Mouse (Mus musculus): ENCODE measurements around the gene Acox3. TPM values are rescaled to one million over a fixed set of nuclear protein-coding genes. Genes with fewer than 3 reads are reported as not detected.

Gene Acox3
- 10 to 100 TPM; 21.5 to 26.4 TPM for polyA plus RNA-seq (2017; shearing (Covaris generic))

DNA sequence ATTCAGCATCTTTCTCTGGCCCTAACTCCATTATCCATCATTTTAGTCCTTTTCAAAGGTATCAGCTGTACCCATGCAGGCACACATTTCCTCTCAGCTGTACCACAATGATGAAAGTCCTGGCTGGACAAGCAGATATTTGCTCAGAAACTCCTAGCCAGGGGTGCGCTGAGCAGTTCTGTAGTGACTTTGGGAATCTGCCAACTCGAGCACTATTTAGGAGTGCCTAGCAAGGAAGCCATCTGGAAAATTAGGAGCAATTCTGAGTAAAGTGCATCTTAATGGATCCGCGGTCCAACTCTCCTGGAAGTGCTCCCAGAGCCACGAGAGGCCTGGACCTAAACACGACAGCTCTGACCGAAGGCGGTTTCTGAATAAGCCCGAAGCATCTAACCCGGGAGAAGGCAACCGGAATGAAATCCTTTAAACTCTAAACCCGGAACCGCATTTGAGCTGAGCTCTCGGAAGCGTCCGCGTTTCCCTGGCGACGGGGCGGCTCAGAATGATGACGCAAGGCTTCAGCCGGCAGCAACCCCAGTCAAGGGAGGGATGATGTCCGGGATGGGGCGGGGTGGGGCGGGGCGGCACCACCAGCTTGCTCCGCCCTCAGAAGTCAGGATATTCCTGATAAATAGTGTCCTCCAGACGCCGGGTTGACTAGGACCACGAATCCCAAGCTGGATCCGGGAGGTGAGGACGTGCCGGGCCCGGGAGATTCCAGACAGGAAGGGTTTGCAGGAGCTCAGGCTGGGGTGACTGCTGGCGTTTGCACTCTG, at the start of gene Acox3:
Gene Acox3 (plus strand): TSS at position 596 of the 776 bp plus-strand sequence.
- ATAC-seq, result peak; percentile 92

- no peak for ATAC-seq
These were observed 46.6 kb upstream of the Acox3 start for GRCm38 (mm10) chr5:35536271-35536670.

GRCm38 (mm10) chr5:35537474-35537873, 45.4 kb upstream of the Acox3 start:
- ATAC-seq, result no peak

GRCm38 (mm10) chr5:35538022-35538421, 44.8 kb upstream of the Acox3 start:
- no peak for ATAC-seq

DNA sequence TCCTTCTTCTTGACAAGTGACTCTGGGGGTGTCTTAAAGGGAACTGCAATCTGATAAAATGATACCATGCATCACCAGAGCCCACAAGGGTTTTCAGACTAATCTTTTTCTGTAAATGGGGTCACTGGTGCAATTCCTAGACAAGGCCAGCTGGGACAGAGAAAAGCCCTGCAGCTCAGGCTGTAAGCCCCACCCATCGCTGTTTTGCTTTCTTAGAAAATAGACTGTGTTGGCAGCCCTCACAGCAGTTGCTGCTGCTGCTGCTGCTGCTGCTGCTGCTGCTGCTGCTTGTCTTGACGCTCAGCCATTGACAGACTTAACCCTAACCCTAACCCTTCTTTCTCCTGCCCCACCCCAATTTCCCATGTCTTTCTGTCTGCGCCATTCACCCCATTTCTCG, 43.3 kb upstream of the Acox3 start:
- ATAC-seq, result no peak

- ATAC-seq, result no peak
These were observed 42.3 kb upstream of the Acox3 start for GRCm38 (mm10) chr5:35540555-35540954.

DNA sequence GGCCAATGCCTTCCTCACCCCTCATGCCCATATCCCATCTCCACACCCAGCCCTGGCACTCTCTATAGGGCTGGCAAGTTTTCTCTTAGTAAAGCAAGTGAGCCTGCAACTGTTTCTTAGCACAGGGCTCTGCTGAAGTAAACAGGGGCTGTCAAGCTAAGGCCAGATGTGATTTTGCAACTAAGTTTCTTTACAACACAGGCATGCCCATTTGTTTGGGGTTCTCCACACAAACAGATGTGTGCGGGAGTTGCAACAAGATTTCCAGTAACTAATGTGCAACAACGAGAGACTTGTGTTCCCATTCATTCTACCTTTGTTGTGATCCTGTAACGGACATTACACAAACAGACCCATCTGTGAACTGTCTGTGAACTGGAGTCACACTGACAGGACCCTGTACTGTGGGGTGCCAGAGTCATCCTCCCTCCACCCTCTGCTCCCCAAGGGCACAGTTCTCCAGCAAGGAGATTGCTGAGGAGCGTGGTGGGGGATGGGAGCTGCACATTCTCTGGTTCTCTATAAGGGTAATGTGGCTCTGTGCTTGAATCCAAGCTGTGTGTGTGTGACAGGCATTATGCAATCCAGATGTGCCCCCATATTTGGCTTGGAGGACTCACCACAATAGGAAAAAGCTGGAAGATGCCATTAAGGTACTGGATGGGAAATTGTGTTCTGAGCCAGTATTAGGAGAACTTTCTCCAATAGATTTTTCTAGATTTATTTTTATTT, 41.6 kb upstream of the Acox3 start:
- ATAC-seq, result no peak

DNA sequence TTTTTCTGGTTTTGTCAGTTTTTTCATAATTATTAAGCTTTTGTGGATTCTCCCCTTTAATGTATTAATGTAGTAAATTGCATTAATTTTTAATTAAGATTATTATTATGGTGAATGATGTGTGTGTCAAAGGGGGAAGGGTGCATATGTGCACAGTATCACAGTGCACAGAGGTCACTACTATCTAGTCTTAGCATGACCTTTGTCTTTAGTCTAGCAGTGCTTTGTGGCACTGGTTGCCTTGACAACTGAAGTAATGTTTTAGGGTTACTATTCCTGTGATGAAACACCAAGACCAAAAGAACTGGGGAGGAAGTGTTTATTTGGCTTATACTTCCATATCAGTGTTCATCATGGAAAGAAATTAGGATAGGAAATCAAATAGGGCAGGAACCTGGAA, 36.7 kb upstream of the Acox3 start:
- no peak for ATAC-seq

- no peak for ATAC-seq
These were observed 30.7 kb upstream of the Acox3 start for GRCm38 (mm10) chr5:35551855-35552837.

GRCm38 (mm10) chr5:35552838-35553539, 29.9 kb upstream of the Acox3 start:
- no peak for ATAC-seq

GRCm38 (mm10) chr5:35556393-35556792, 26.4 kb upstream of the Acox3 start:
- no peak for ATAC-seq

GRCm38 (mm10) chr5:35557946-35558621, 24.8 kb upstream of the Acox3 start:
- no peak for ATAC-seq

DNA sequence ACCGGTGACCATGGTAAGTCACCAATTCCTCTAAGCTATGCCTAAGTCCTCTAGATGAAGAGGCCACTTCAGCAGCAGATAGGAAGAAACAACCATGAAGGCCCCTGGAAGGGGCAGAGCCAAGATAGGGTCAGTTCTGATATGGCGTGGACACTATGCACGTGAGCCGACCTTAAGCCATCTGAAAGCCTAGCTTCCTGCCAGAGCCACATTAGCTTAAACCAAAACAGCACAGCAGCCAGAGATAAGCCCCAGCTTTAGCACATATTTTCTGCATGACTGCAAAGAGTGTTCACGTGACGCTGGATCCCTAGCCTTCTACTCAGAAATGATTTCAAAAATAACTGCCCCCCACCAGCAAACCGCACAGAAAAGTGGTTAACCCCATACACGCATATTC, 23.4 kb upstream of the Acox3 start:
- ATAC-seq, result no peak

DNA sequence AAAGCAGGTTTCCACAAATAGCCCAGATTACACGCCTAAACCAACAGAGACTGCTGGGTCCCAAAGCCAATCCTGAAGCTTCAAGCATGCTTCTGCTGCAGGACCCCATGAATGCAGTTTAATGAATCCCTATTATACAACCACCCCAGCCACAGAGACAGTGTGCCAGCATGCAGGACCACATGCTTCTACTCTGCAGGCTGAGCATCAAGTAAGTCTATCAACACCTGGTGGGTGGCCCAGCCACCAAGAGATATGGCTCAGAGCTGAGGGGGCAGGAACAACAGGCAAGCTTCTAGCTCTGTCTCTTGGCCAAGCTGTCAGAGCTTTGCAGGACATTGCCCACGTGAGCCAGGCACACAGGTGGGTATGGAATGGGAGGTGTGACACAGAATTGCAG, 20.2 kb upstream of the Acox3 start:
- ATAC-seq, result no peak

- ATAC-seq, result peak; percentile 52
These were observed 19.4 kb upstream of the Acox3 start for GRCm38 (mm10) chr5:35563449-35563848.

DNA sequence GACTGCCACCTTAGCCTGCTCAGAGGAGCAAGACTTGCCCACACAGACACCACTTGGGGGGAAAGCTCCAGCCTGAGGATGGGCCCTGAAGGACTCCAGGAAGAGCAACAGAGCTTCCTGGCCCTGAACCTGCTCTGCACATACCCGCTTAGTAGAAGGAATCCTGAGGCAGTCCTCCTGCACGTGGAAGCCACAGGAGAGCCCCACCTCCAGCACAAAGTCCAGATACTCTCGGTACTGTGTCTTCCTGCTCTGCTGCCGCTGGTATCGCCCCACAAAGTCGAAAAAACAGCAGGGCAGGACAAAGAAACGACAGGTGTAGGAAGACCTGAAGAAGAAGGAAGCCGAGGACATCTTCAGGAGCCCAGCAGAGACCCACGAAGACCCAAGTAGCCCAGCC, 17.6 kb upstream of the Acox3 start:
- ATAC-seq, result no peak

GRCm38 (mm10) chr5:35566632-35567031, 16.2 kb upstream of the Acox3 start:
- ATAC-seq, result no peak

- ATAC-seq, result no peak
These were observed 11.3 kb upstream of the Acox3 start for GRCm38 (mm10) chr5:35571546-35571945.

DNA sequence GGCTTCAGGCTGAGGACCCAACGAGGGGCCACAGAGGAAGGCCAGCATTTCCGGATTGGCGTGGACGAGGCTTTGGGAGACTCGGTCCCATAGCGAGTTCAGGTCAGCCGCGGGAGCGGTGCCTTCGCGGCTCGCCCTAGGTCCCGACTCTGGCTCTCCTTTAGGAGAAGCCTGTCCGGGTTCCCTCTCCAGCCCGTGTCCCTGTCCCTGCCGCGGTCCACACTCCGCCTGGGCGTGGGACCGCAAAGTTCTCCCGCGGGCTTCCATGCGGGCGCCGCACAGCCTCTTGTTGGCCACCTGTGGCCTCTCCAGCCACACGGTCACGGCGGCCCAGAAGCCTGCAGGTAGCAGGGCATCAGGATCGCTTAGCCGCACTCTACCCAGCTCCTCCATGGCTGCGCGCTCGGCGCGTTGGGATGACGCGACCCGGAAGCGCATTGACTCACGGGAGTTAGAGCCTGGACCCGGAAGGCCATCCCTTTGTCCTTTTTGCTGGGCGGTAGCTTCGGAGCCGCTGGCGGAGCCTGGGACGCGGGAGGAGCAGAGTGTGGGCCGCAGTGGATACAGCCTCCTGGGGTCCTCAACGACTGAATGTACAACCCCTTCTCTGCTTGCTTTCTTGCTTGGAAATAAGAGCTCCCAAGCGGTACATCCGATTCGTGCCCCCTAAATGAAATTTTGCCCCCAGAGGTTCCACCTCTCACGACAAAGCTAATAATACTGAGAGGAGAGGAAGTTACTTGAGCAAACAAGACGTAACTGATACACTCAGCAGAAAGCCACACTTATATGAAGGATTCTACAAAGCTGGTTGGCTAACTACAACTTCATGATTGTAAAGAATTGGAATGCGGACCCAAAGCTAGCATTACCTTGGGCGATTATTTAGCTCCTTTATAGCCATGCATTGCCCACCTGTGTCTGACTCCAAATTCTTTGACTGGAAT, 7.9 kb upstream of the Acox3 start, which contains the start of gene Trmt44:
Gene Trmt44 (minus strand): TSS at position 418 of the 947 bp plus-strand sequence.
- ATAC-seq, result peak; percentile 99

DNA sequence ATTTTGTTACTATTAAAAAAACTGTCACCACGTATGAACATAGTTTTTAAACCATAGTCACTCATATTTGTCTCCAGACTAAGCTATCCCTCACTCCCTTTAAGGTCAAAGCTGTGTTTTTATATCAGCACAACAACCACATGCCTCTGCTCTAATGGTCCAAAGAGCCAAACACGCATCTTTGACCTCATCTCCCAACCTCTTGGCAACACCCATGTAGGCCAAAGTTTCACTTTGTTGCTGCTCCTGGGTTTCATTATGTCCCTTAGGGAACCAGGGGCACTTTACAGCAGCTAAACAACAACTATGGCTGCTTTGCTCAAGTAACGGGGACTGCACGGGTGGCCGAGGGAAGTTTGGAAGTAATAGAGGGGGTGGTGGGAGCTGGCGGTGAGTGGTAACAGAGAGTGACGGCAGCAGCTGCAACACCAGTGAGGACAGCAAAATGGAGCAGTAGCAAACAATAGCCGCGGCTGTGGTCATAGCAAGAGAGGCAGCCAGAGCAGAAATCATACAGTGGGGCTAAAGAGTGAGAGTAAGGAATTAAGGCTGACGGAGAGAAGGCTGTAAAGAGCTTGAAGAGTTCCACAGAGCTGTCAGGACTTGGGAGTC, 6.3 kb upstream of the Acox3 start:
- no peak for ATAC-seq
